Mouse (Mus musculus): ENCODE measurements around the gene Sars2. TPM values are rescaled to one million over a fixed set of nuclear protein-coding genes. Genes with fewer than 3 reads are reported as not detected.

Gene Sars2
- total RNA-seq, 2 experiments from 2014 or later, result 14.1 to 17.2 TPM

DNA sequence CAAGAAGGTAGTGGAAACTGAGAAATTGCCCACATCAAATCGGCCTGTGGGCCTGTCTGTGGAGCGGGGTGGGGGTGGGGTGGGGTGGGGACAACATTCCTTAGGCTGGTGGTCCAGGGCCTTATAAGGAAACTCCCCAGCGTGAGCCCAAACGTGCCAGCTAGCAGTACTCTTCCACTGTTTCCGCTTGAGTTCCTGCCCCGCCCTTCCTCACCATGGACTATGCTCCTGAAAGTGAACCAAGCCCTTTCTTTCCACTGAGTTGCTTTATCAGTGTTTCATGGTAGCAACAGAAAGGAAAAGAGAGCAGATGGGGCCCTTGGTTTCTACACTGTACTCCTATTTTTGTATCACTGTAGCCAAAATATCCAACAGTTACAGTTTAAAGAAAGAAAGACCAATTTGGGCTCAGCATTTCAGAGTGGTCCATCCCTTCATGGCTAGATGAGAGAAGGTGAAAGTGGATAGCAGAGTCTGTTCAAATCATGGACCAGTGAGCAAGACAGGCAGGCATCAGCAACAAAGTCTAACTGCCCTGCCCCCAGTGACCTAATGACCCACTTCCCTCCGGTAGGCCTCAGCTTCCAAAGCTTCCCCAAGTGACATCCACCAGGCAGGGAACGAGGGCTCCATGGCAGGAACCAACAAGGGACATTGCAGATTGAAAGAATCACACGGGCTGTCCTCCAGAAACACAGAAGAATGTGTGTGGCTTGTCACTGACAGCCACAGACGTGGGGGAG lies 61.2 kb downstream of the Sars2 start:
- DNase-seq (ENCODE audit: low spot score in 2 of 2), result no peak

Other genes with a start within 250 kb of the Sars2 start
- gene Ifnl2, start 231.5 kb upstream of the Sars2 start, total RNA-seq (2021), result not detected
- not detected for gene Ifnl3, start 219.2 kb upstream of the Sars2 start, total RNA-seq (2021)
- gene Sycn, start 201.1 kb upstream of the Sars2 start, total RNA-seq (2021), result not detected
- gene Nccrp1, start 194.7 kb upstream of the Sars2 start, total RNA-seq (2021), result under 1 TPM; 0.42 to 0.46 TPM
- 10 to 100 TPM; 58.4 to 61.9 TPM for gene Samd4b, start 143.8 kb upstream of the Sars2 start, total RNA-seq (2021)
- 10 to 100 TPM; 11.7 to 13.0 TPM for gene Pak4, start 143.8 kb upstream of the Sars2 start, total RNA-seq (2021)
- 1 to 10 TPM; 1.5 to 2.1 TPM for gene Acp7, start 110.7 kb upstream of the Sars2 start, total RNA-seq (2021)
- gene Fbxo27, start 49.1 kb upstream of the Sars2 start, total RNA-seq (2021), result 10 to 100 TPM; 16.2 to 19.8 TPM
- gene Fbxo17, start 25.2 kb upstream of the Sars2 start, total RNA-seq (2021), result 1 to 10 TPM; 2.0 to 2.2 TPM
- gene Mrps12, start 172 bp upstream of the Sars2 start, total RNA-seq (2021), result 10 to 100 TPM; 45.7 to 52.1 TPM
- gene Ccer2, start 14.2 kb downstream of the Sars2 start, total RNA-seq (2021), result under 1 TPM; 0.46 to 0.54 TPM
- gene Sirt2, start 24.7 kb downstream of the Sars2 start, total RNA-seq (2021), result 100 to 1,000 TPM; 150 to 167 TPM
- 10 to 100 TPM; 32.2 to 35.8 TPM for gene Nfkbib, start 25.5 kb downstream of the Sars2 start, total RNA-seq (2021)
- 1 to 10 TPM; 1.5 to 2.0 TPM for gene Rinl, start 47.0 kb downstream of the Sars2 start, total RNA-seq (2021)
- 100 to 1,000 TPM; 441 to 521 TPM for gene Hnrnpl, start 66.5 kb downstream of the Sars2 start, total RNA-seq (2021)
- gene Ech1, start 83.2 kb downstream of the Sars2 start, total RNA-seq (2021), result 10 to 100 TPM; 49.1 to 50.8 TPM
- 1 to 10 TPM; 2.1 to 2.7 TPM for gene Lgals4, start 91.9 kb downstream of the Sars2 start, total RNA-seq (2021)
- under 1 TPM in 1 of 2 experiments, not detected in 1; 0.62 TPM for gene Lgals7, start 121.9 kb downstream of the Sars2 start, total RNA-seq (2021)
- under 1 TPM; 0.54 to 0.82 TPM for gene Capn12, start 139.4 kb downstream of the Sars2 start, total RNA-seq (2021)
- gene Actn4, start 220.3 kb downstream of the Sars2 start, total RNA-seq (2021), result 100 to 1,000 TPM; 128 to 129 TPM
- 100 to 1,000 TPM; 177 to 178 TPM for gene Eif3k, start 239.9 kb downstream of the Sars2 start, total RNA-seq (2021)
- 1 to 10 TPM; 4.6 to 5.8 TPM for gene Map4k1, start 240.1 kb downstream of the Sars2 start, total RNA-seq (2021)